10 mouse cellular contexts compared by ENCODE assay signal in the genomic region with DNA sequence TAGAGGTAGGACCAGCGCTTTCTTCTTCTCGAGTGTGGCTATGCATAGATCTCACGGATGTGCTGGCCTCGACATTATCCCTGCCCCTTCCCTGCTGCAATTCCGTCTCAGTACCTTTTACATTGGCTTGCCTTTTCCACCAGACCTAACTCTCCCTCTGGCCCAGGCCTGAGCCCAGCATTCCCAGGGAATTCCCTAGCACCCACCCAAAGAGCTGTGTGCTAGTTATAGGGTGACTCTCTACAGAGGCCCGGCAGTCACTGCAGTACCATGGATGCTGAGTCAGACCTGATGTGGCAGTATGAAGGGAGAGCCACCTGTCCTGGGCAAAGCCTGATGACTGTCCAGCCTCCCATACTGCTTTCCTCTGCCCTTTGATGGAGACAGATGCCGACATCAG. TPM values are rescaled to one million over a fixed set of nuclear protein-coding genes. Genes with fewer than 3 reads are reported as not detected.
DNase-seq lines count a peak whose midpoint lies in the region; ATAC-seq lines count a peak whose summit lies in the region.
"Had no signal": no experiment of that assay in that cellular context is flagged by ENCODE, and none has a peak within 500 bp of the region (broad histone marks: within the 10 kb centered on the region; RNA-seq: fewer than 3 reads in every experiment).

No protein-coding gene starts in this region.

- peak overlapping the region; percentile 75 for H3K27ac ChIP-seq in midbrain, embryonic 16.5 days (ENCODE audit: low read length)
- H3K27ac ChIP-seq: embryonic facial prominence, embryonic 15.5 days had no signal

- H3K36me3 ChIP-seq in midbrain, embryonic 16.5 days (ENCODE audit: control insufficient read depth, insufficient read depth, low read length), result no peaks in the 10 kb centered on the region
- H3K36me3 ChIP-seq: embryonic facial prominence, embryonic 15.5 days had no signal

- peak; percentile 49; the same call in 1 of the 2 replicates for ATAC-seq in midbrain, embryonic 16.5 days
- ATAC-seq in monocyte, adult 5-6 weeks (replicated peaks; ENCODE audit: insufficient number of reproducible peaks, low FRiP score, low TSS enrichment, poor library complexity, severe bottlenecking), result no peak

- peaks cover 17% of the 10 kb centered on the region for H3K4me1 ChIP-seq in midbrain, embryonic 16.5 days (ENCODE audit: control insufficient read depth, insufficient read depth, low read length)

- peak overlapping the region; percentile 79 for H3K4me2 ChIP-seq in midbrain, embryonic 16.5 days (ENCODE audit: low read length)

- 25% methylated on average over 7 of the region's 7 CpGs for WGBS in midbrain, embryonic 16.5 days

- peak overlapping the region; percentile 57 for H3K4me3 ChIP-seq in midbrain, embryonic 16.5 days (ENCODE audit: low read depth, low read length)

- no peaks in the 10 kb centered on the region for H3K9me3 ChIP-seq in midbrain, embryonic 16.5 days (replicated peaks; ENCODE audit: control insufficient read depth, low read length, poor library complexity, severe bottlenecking)
- H3K9me3 ChIP-seq: embryonic facial prominence, embryonic 15.5 days had no signal

- DNase-seq in layer of hippocampus, postnatal 10 days (ENCODE audit: low spot score in 2 of 2), result peak; percentile 34 to 54
- no peak for DNase-seq in layer of hippocampus, adult 9-10 months (ENCODE audit: low spot score)
- peak; percentile 56 for DNase-seq in cerebellum, adult 9-10 months
- peak; percentile 56 to 60 for DNase-seq in frontal cortex, postnatal 36 days (ENCODE audit: low spot score in 2 of 2)
- DNase-seq in kidney, postnatal 4 days, result no peak
- DNase-seq in adrenal gland, adult 18-20 months (ENCODE audit: low spot score in 2 of 2), result no peak

- peak overlapping the region; percentile 72 for H3K9ac ChIP-seq in midbrain, embryonic 16.5 days (ENCODE audit: low read depth, low read length)
- H3K9ac ChIP-seq: embryonic facial prominence, embryonic 15.5 days had no signal

- no peaks in the 10 kb centered on the region for H3K27me3 ChIP-seq in midbrain, embryonic 16.5 days (ENCODE audit: control insufficient read depth, insufficient read depth, low read depth, low read length)

RNA-seq across cellular contexts. Expression of gene Mt3, which starts 1.0 kb away (rescaled TPM):
- 100 to 1,000 TPM; 758 to 903 TPM for total RNA-seq in layer of hippocampus, postnatal 10 days (2021)
- 141 and 227 TPM in 2 replicates for polyA plus RNA-seq in midbrain, embryonic 16.5 days (2015; fragmentation: Nextera tagmentation; extraction: Ambion mirVana)
- total RNA-seq in monocyte, adult 5-6 weeks (2017), result not detected in 3 replicates
- 1 to 10 TPM; 4.5 to 7.2 TPM for total RNA-seq in adrenal gland, adult 18-20 months (2021)

RNA-seq across cellular contexts. Expression of gene Mt4, which starts 16.5 kb away (rescaled TPM):
- total RNA-seq in layer of hippocampus, postnatal 10 days (2021), result not detected
- not detected in 2 replicates for polyA plus RNA-seq in midbrain, embryonic 16.5 days (2015; fragmentation: Nextera tagmentation; extraction: Ambion mirVana)
- not detected in 3 replicates for total RNA-seq in monocyte, adult 5-6 weeks (2017)
- not detected for total RNA-seq in adrenal gland, adult 18-20 months (2021)
- polyA plus RNA-seq: neural tube, embryonic 11.5 days had no signal

RNA-seq across cellular contexts. Expression of gene Mt2, which starts 19.0 kb away (rescaled TPM):
- 100 to 1,000 TPM; 187 to 290 TPM for total RNA-seq in layer of hippocampus, postnatal 10 days (2021)
- polyA plus RNA-seq in midbrain, embryonic 16.5 days (2015; fragmentation: Nextera tagmentation; extraction: Ambion mirVana), result 11.5 and 17.9 TPM in 2 replicates
- 3.1 TPM in 1 of 3 replicates, not detected in the others for total RNA-seq in monocyte, adult 5-6 weeks (2017)
- 100 to 1,000 TPM; 203 to 204 TPM for total RNA-seq in adrenal gland, adult 18-20 months (2021)

RNA-seq across cellular contexts. Expression of gene Mt1, which starts 25.4 kb away (rescaled TPM):
- 100 to 1,000 TPM; 223 to 273 TPM for total RNA-seq in layer of hippocampus, postnatal 10 days (2021)
- polyA plus RNA-seq in midbrain, embryonic 16.5 days (2015; fragmentation: Nextera tagmentation; extraction: Ambion mirVana), result 51.8 and 86.0 TPM in 2 replicates
- 7.1 to 8.5 TPM (median 8.2 TPM) in 3 replicates for total RNA-seq in monocyte, adult 5-6 weeks (2017)
- 100 to 1,000 TPM; 291 to 329 TPM for total RNA-seq in adrenal gland, adult 18-20 months (2021)

RNA-seq across cellular contexts. Expression of gene Bbs2, which starts 54.7 kb away (rescaled TPM):
- total RNA-seq in layer of hippocampus, postnatal 10 days (2021), result 10 to 100 TPM; 16.0 to 18.0 TPM
- polyA plus RNA-seq in midbrain, embryonic 16.5 days (2015; fragmentation: Nextera tagmentation; extraction: Ambion mirVana), result 22.0 and 22.9 TPM in 2 replicates
- 6.9 to 11.8 TPM (median 11.4 TPM) in 3 replicates for total RNA-seq in monocyte, adult 5-6 weeks (2017)
- 10 to 100 TPM; 20.1 to 21.4 TPM for total RNA-seq in adrenal gland, adult 18-20 months (2021)

Comparison
In these comparisons a context has a peak if more than half of its experiments do, and no peak if none do; other contexts are left out.
1. DNase-seq: peak in layer of hippocampus, postnatal 10 days (2 of 2), cerebellum, adult 9-10 months (single experiment) and frontal cortex, postnatal 36 days (2 of 2); none in layer of hippocampus, adult 9-10 months (single experiment), kidney, postnatal 4 days (0 of 2) and adrenal gland, adult 18-20 months (0 of 2).
2. RNA of gene Mt3, which starts 1.0 kb away (total RNA-seq): 758 to 903 TPM in layer of hippocampus, postnatal 10 days; 4.5 to 7.2 TPM in adrenal gland, adult 18-20 months and not detected in monocyte, adult 5-6 weeks; every median in the first group is over 10 times any median in the second.
3. RNA of gene Mt2, which starts 19.0 kb away (total RNA-seq): 187 to 290 TPM in layer of hippocampus, postnatal 10 days and 203 to 204 TPM in adrenal gland, adult 18-20 months; 3.1 TPM in monocyte, adult 5-6 weeks; every median in the first group is over 10 times any median in the second.